Mouse (Mus musculus) liver, embryonic 11.5 days (tissue): Measurements from ENCODE around the gene Abhd17a. TPM values are rescaled to one million over a fixed set of nuclear protein-coding genes. Genes with fewer than 3 reads are reported as not detected.

Experiments used
- ATAC-seq: fragments of 200-750 bp; cut with Nextera tagmentation; replicated peaks from 2 replicates; pipeline ENCODE4 v1.8.0; 2017; ENCODE audit warnings: moderate number of reproducible peaks, mild to moderate bottlenecking, moderate TSS enrichment, moderate library complexity; ENCODE audit not compliant: low FRiP score
- DNase-seq: peaks from one replicate; pipeline ENCODE4 v3.0.0-alpha.2; 2017; ENCODE audit warnings: low spot score
- H3K27ac ChIP-seq: fragments of 300-500 bp; sonication (generic); 2 replicates; pipeline ENCODE4 v1.5.1; 2014; ENCODE audit warnings: mild to moderate bottlenecking, low read depth, low read length, control low read depth
- H3K27me3 ChIP-seq: fragments of 300-500 bp; sonication (generic); replicated peaks from 2 replicates; pipeline ENCODE4 v1.6.1; 2014; ENCODE audit warnings: low read length, mixed read lengths; ENCODE audit not compliant: control insufficient read depth, insufficient read depth
- H3K36me3 ChIP-seq: fragments of 300-500 bp; sonication (generic); 2 replicates; pipeline ENCODE4 v1.6.1; 2014; ENCODE audit warnings: mild to moderate bottlenecking, low read length, moderate library complexity, mixed read lengths; ENCODE audit not compliant: control insufficient read depth, insufficient read depth
- H3K4me1 ChIP-seq: fragments of 300-500 bp; sonication (generic); replicated peaks from 2 replicates; pipeline ENCODE4 v1.6.1; 2014; ENCODE audit warnings: low read length, mixed read lengths; ENCODE audit not compliant: control insufficient read depth, insufficient read depth
- H3K4me2 ChIP-seq: fragments of 300-500 bp; sonication (generic); 2 replicates; pipeline ENCODE4 v1.6.1; 2014; ENCODE audit warnings: mild to moderate bottlenecking, control low read depth, moderate library complexity
- H3K4me3 ChIP-seq: fragments of 300-500 bp; sonication (generic); 2 replicates; pipeline ENCODE4 v1.5.1; 2014; ENCODE audit warnings: low read depth, low read length, control low read depth
- H3K9ac ChIP-seq: fragments of 300-500 bp; sonication (generic); 2 replicates; pipeline ENCODE4 v1.6.1; 2014; ENCODE audit warnings: low read depth, low read length, control low read depth
- H3K9me3 ChIP-seq: fragments of 300-500 bp; sonication (generic); 2 replicates; pipeline ENCODE4 v1.6.1; 2016; ENCODE audit warnings: low read length, inconsistent platforms, mixed read lengths; ENCODE audit not compliant: control insufficient read depth
- WGBS: fragments of 180-500 bp; shearing (Covaris S2); extraction: QIAGEN DNeasy Blood & Tissue Kit; methylation state at CpG from one replicate; pipeline ENCODE4 v1.1.7; 2014; 5-methylcytosine and 5-hydroxymethylcytosine counted together
- microRNA-seq: library from miRNA; unstranded; fragments of <30 nt; microRNA quantifications from one replicate; pipeline ENCODE4, GENCODE M21; 2017; ENCODE audit warnings: borderline number of aligned reads
- polyA plus RNA-seq: library from polyadenylated mRNA; unstranded; fragments of >200 nt; fragmentation: Nextera tagmentation; extraction: Ambion mirVana; gene quantifications from 2 replicates; pipeline ENCODE4 v1.2.1, GENCODE M21; 2014

Abhd17a gene
- polyA plus RNA-seq, 1 experiment from 2014 or later, result 96.5 TPM

DNA sequence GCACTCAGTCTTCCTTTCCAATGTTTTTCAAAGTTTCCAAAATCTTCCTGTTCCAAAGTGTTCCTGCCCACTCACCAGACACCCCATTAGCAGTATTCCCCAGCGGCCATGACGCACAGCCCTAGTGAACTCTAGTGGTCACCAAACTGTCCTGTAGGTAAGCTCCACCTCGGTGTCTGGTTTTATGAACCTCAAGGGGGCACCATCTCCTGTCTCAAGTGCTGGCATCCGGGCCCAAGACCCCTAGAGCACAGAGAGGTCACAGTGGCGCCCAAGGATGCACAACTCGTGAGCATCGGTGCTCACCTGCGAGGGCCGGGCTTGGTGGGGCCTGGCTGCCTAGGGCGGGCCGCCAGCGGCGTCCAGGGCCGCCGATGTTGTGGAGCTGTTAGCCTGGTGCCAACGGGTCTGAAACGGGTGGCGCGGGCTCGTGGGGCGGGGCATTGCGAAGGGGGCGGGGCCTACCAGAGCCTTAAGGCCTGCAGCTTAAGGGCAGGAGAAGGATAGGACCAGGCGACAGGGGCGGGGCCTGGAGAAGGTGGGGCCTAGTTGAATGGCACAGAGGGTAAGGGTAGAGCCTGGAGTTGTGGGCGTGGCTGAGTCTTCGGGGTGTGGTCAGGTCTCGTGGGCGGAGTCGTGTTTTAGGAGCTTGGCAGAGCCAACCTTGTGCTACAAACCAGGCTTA is 51.3 kb downstream of the Abhd17a start, which contains the start of gene Atp8b3:
Gene Atp8b3 (minus strand): TSS at position 415 of the 685 bp plus-strand sequence.
- H3K27me3 ChIP-seq, result no peaks in the 10 kb centered on the region; the same call in 1 of the 2 replicates
- 3% methylated on average over 30 of the region's 30 CpGs for WGBS
- peak within 1 kb of the TSS; percentile 23; the same call in 1 of the 2 replicates for H3K9ac ChIP-seq
- H3K4me1 ChIP-seq, result peaks cover 28% of the 10 kb centered on the region
- peak within 1 kb of the TSS; percentile 30 for H3K4me3 ChIP-seq
- H3K9me3 ChIP-seq, result no peaks in the 10 kb centered on the region
- H3K4me2 ChIP-seq, result peak within 1 kb of the TSS; percentile 55
- ATAC-seq (peak; percentile 92), DNase-seq (peak; percentile 90)
- no peak within 1 kb of the TSS for H3K27ac ChIP-seq
- H3K36me3 ChIP-seq, result peaks cover 21% of the 10 kb centered on the region

DNA sequence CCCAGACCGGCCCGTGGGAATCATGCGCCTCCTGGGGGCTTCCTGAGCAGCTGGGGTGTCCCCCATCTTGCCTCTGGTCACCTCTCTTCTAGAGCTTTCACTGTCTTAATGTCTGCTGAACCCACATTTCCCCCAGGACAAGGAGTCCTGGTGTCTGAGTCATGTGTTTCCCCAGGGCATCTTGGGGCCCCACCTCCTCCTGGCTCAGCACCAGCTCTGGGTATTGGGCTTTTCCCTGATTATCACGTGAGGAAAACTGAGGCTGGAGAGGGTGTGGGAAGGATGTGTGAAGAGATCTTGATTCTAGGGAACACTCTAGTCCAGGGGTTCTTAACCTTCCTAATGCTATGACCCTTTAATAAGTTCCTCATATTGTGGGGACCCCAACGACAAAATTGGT is 52.0 kb downstream of the Abhd17a start:
- H3K9me3 ChIP-seq, result no peaks in the 10 kb centered on the region
- H3K27me3 ChIP-seq, result no peaks in the 10 kb centered on the region; the same call in 1 of the 2 replicates
- no peak overlapping the region for H3K4me2 ChIP-seq
- H3K36me3 ChIP-seq, result peaks cover 16% of the 10 kb centered on the region
- DNase-seq (no peak), ATAC-seq (no peak)
- peaks cover 35% of the 10 kb centered on the region for H3K4me1 ChIP-seq
- no peak overlapping the region for H3K4me3 ChIP-seq
- WGBS, result 57% methylated on average over 5 of the region's 5 CpGs
- H3K9ac ChIP-seq, result no peak overlapping the region
- no peak overlapping the region for H3K27ac ChIP-seq

DNA sequence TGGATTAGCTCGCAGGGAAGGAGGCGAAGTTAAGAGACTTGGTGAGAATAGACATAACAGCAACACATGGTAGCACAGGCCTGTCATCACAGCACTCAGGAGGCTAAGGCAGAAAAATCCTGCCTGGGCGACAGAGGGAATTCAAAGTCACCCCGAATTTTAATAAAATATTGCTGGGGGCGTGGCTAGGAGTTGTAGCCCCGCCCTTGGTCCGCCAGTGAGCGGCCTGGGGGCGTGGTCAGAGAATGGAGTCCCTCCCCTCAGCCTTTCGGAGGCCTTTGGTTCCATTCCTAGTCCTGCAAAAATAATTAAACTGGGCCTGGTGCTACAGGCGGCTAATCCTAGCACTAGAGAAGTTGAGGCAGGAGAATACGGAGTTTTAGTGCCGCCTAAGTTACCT is 54.4 kb downstream of the Abhd17a start:
- DNase-seq (peak; percentile 60), ATAC-seq (no peak)
- Histone ChIP-seq H3K4me1 (peaks cover 39% of the 10 kb centered on the region), H3K36me3 (no peaks in the 10 kb centered on the region), H3K4me2 (peak overlapping the region; percentile 68), H3K27me3 (no peaks in the 10 kb centered on the region; the same call in 1 of the 2 replicates), H3K9ac (peak overlapping the region; percentile 39), H3K4me3 (peak overlapping the region; percentile 43), H3K27ac (peak overlapping the region; percentile 23; the same call in 1 of the 2 replicates), H3K9me3 (no peaks in the 10 kb centered on the region)
- WGBS, result 9% methylated on average over 13 of the region's 13 CpGs

DNA sequence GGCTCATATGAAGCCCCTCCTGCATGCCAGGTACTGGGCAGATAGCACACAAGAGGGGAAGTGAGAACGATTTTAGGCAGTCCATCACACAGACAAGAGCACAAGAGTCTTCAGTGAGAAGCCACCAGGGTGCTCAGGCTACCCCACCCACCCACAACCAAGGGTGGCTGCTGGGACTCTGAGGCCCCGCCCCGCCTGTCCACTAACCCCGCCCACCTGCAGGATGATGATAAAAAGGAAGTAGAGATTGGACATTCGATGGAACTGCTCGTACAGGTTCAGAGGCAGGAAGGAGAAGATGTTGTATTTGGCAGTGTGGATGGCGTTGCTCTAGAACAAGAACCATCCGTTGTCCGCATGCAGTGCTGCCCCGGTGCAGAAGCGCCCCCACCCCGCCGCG is 55.1 kb downstream of the Abhd17a start:
- Histone ChIP-seq H3K4me2 (peak overlapping the region; percentile 68), H3K27ac (peak overlapping the region; percentile 59; the same call in 1 of the 2 replicates), H3K9ac (peak overlapping the region; percentile 39), H3K4me1 (peaks cover 39% of the 10 kb centered on the region), H3K27me3 (no peaks in the 10 kb centered on the region; the same call in 1 of the 2 replicates), H3K36me3 (no peaks in the 10 kb centered on the region), H3K4me3 (peak overlapping the region; percentile 43), H3K9me3 (no peaks in the 10 kb centered on the region)
- WGBS, result 8% methylated on average over 14 of the region's 14 CpGs
- ATAC-seq (peak; percentile 42), DNase-seq (peak; percentile 66)

DNA sequence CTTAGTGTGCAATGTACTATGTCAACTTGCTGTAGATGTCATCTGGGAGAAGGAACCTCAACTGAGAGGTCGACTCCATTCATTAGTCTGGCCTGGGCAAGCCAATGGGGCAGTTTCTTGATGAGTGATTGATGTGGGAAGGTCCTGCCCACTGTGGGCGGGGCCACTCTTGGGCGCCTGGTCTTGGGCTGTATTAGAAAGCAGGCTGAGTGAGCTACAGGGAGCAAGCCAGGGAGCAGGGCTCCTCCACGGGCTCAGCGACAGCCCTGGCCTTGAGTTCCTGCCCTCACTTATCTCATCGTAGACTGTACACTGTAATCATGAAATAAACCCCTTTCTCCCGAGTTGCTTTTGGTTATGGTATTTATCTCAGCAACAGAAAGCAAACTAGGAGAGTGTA is 56.4 kb downstream of the Abhd17a start:
- H3K4me3 ChIP-seq, result no peak overlapping the region
- H3K27ac ChIP-seq, result peak overlapping the region; percentile 59; the same call in 1 of the 2 replicates
- peaks cover 39% of the 10 kb centered on the region for H3K4me1 ChIP-seq
- H3K4me2 ChIP-seq, result peak overlapping the region; percentile 34; the same call in 1 of the 2 replicates
- H3K36me3 ChIP-seq, result no peaks in the 10 kb centered on the region
- ATAC-seq, result peak; percentile 78
- 0 out of 2 replicates have a peak overlapping the region, but pooled peaks have one; percentile 8 for H3K9ac ChIP-seq
- 14% methylated on average over 7 of the region's 7 CpGs for WGBS
- H3K9me3 ChIP-seq, result no peaks in the 10 kb centered on the region
- no peak for DNase-seq
- peaks cover 3% of the 10 kb centered on the region for H3K27me3 ChIP-seq

Small RNA genes lying within 50 kb of the gene (microRNA-seq; reads per million reads assigned to microRNA genes)
- 1.1 reads per million for gene Mir6912

Other genes with a start within 250 kb of the Abhd17a start
- 1.6 and 2.6 TPM in 2 replicates for gene Adamtsl5, start 241.9 kb downstream of the Abhd17a start, polyA plus RNA-seq
- 0.25 TPM in 2 replicates for gene Plk5, start 233.9 kb downstream of the Abhd17a start, polyA plus RNA-seq
- 2.5 and 3.7 TPM in 2 replicates for gene Mex3d, start 202.7 kb downstream of the Abhd17a start, polyA plus RNA-seq
- gene Mbd3, start 190.8 kb downstream of the Abhd17a start, polyA plus RNA-seq, result 174 and 175 TPM in 2 replicates
- gene Uqcr11, start 183.5 kb downstream of the Abhd17a start, polyA plus RNA-seq, result 835 and 866 TPM in 2 replicates
- gene Tcf3, start 156.7 kb downstream of the Abhd17a start, polyA plus RNA-seq, result 148 and 149 TPM in 2 replicates
- gene Onecut3, start 95.5 kb downstream of the Abhd17a start, polyA plus RNA-seq, result 0.94 and 1.3 TPM in 2 replicates
- 0.12 and 0.23 TPM in 2 replicates for gene Atp8b3, start 51.2 kb downstream of the Abhd17a start, polyA plus RNA-seq
- 31.8 and 33.4 TPM in 2 replicates for gene Rexo1, start 28.8 kb downstream of the Abhd17a start, polyA plus RNA-seq
- gene Klf16, start 13.0 kb downstream of the Abhd17a start, polyA plus RNA-seq, result 10.0 and 11.4 TPM in 2 replicates
- gene Scamp4, start 12.5 kb upstream of the Abhd17a start, polyA plus RNA-seq, result 93.9 and 94.3 TPM in 2 replicates
- 9.7 TPM in 2 replicates for gene Adat3, start 12.5 kb upstream of the Abhd17a start, polyA plus RNA-seq
- 3.6 TPM in 2 replicates for gene Gm49322, start 15.7 kb upstream of the Abhd17a start, polyA plus RNA-seq
- gene Csnk1g2, start 32.5 kb upstream of the Abhd17a start, polyA plus RNA-seq, result 92.3 and 96.1 TPM in 2 replicates
- gene Btbd2, start 66.7 kb upstream of the Abhd17a start, polyA plus RNA-seq, result 38.0 and 38.4 TPM in 2 replicates
- 124 and 128 TPM in 2 replicates for gene Mknk2, start 87.8 kb upstream of the Abhd17a start, polyA plus RNA-seq
- 56.7 and 57.3 TPM in 2 replicates for gene Mob3a, start 111.6 kb upstream of the Abhd17a start, polyA plus RNA-seq
- gene Izumo4, start 111.8 kb upstream of the Abhd17a start, polyA plus RNA-seq, result 5.7 and 6.8 TPM in 2 replicates
- gene Ap3d1, start 151.9 kb upstream of the Abhd17a start, polyA plus RNA-seq, result 53.1 and 53.2 TPM in 2 replicates
- gene Dot1l, start 164.9 kb upstream of the Abhd17a start, polyA plus RNA-seq, result 23.9 and 28.2 TPM in 2 replicates
- 116 and 121 TPM in 2 replicates for gene Sf3a2, start 207.9 kb upstream of the Abhd17a start, polyA plus RNA-seq
- gene Plekhj1, start 208.3 kb upstream of the Abhd17a start, polyA plus RNA-seq, result 178 and 188 TPM in 2 replicates
- 0.14 TPM in 1 of 2 replicates, not detected in the other for gene Amh, start 214.9 kb upstream of the Abhd17a start, polyA plus RNA-seq
- 1.1 and 1.5 TPM in 2 replicates for gene Jsrp1, start 223.2 kb upstream of the Abhd17a start, polyA plus RNA-seq
- 1,793 and 1,800 TPM in 2 replicates for gene Oaz1, start 236.3 kb upstream of the Abhd17a start, polyA plus RNA-seq